Mouse (Mus musculus) hindbrain, embryonic 10.5 days (tissue): ENCODE results near the gene Fbxl20. TPM values are rescaled to one million over a fixed set of nuclear protein-coding genes. Genes with fewer than 3 reads are reported as not detected.
A peak's percentile ranks its signal among the peaks of the same experiment; 100 is the strongest.

Source experiments
- DNase-seq: peaks from one replicate; pipeline ENCODE4 v3.0.0-alpha.2; 2017; ENCODE audit warnings: low spot score
- H3K27ac ChIP-seq: fragments of 300-500 bp; sonication (generic); 2 replicates; pipeline ENCODE4 v1.5.1; 2016; ENCODE audit warnings: mild to moderate bottlenecking, moderate library complexity
- H3K27me3 ChIP-seq: fragments of 300-500 bp; sonication (generic); 2 replicates; pipeline ENCODE4 v1.6.1; 2016; ENCODE audit warnings: mild to moderate bottlenecking; ENCODE audit not compliant: poor library complexity, insufficient read depth, severe bottlenecking
- H3K36me3 ChIP-seq: fragments of 300-500 bp; sonication (generic); 2 replicates; pipeline ENCODE4 v1.6.1; 2016; ENCODE audit warnings: mild to moderate bottlenecking, moderate library complexity
- H3K4me1 ChIP-seq: fragments of 300-500 bp; sonication (generic); replicated peaks from 2 replicates; pipeline ENCODE4 v1.6.1; 2016; ENCODE audit warnings: mild to moderate bottlenecking
- H3K4me3 ChIP-seq: fragments of 300-500 bp; sonication (generic); 2 replicates; pipeline ENCODE4 v1.5.1; 2016; ENCODE audit warnings: mild to moderate bottlenecking, moderate library complexity
- H3K9me3 ChIP-seq: fragments of 300-500 bp; sonication (generic); 2 replicates; pipeline ENCODE4 v1.6.1; 2016; ENCODE audit warnings: mild to moderate bottlenecking, moderate library complexity
- WGBS: fragments of 180-500 bp; shearing (Covaris S2); methylation state at CpG from one replicate; pipeline ENCODE4 v1.1.7; 2016; 5-methylcytosine and 5-hydroxymethylcytosine counted together
- polyA plus RNA-seq: library from polyadenylated mRNA; unstranded; fragments of >200 nt; fragmentation: Nextera tagmentation; extraction: Ambion mirVana; gene quantifications from 2 replicates; pipeline ENCODE4 v1.2.1, GENCODE M21; 2016

Fbxl20 gene
- polyA plus RNA-seq, 1 experiment from 2014 or later, result 23.8 TPM

DNA sequence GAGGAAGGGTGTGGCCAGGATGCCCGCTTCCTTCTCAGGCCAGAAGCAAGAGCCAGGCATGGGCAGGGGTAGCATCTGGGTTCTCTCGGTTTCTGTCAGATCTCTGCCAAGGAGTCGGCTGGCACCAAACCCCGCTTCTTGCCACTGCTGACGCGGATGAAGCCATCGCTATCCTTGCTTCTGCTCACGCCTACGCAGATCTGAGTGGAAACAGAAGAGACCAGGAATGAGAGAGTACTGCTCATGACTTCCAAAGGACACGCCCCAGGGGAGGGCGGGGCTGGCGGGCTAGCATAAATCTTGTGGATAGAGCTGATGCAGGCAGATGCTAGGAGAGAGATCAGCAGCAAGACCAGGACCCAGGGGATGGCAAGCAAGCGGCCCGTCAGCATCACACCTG, 112.3 kb downstream of the Fbxl20 start:
- Histone ChIP-seq H3K4me3 (no peak overlapping the region), H3K4me1 (peaks cover 41% of the 10 kb centered on the region), H3K27me3 (peaks cover 48% of the 10 kb centered on the region), H3K36me3 (no peaks in the 10 kb centered on the region), H3K27ac (no peak overlapping the region), H3K9me3 (no peaks in the 10 kb centered on the region)
- WGBS, result 61% methylated on average over 14 of the region's 14 CpGs
- DNase-seq, result no peak

- Histone ChIP-seq H3K4me3 (peak overlapping the region; percentile 54), H3K9me3 (no peaks in the 10 kb centered on the region), H3K4me1 (peaks cover 37% of the 10 kb centered on the region), H3K27me3 (peaks cover 48% of the 10 kb centered on the region), H3K36me3 (peaks cover 4% of the 10 kb centered on the region), H3K27ac (peak overlapping the region; percentile 74)
- DNase-seq, result peak; percentile 65
- 1% methylated on average over 27 of the region's 27 CpGs for WGBS
Measured at GRCm38 (mm10) chr11:98035977-98036377, 114.2 kb downstream of the Fbxl20 start.

DNA sequence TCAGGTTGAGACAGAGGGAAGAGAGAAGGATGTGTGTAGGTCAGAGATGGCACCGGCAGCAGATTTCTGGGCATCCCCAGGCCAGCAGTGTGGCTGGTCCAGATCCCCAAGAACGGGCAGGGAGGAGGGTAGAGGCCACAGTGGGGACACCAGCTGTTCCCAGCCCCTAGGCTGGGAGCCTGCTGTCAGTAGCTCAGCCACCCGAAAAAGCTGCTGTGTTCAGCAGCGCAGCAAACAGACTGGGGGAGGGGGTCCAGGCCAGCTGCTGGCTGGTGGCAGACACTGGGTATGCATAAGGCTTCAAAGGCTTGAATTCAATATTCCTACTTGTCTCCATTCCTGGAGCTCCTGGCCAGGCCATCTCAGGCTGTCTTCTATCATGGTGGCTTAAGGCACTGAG, 115.4 kb downstream of the Fbxl20 start:
- H3K27me3 ChIP-seq, result peaks cover 46% of the 10 kb centered on the region
- H3K27ac ChIP-seq, result peak overlapping the region; percentile 74; the same call in 1 of the 2 replicates
- 18% methylated on average over 4 of the region's 4 CpGs for WGBS
- peak overlapping the region; percentile 16; the same call in 1 of the 2 replicates for H3K4me3 ChIP-seq
- peak; percentile 46 for DNase-seq
- peaks cover 16% of the 10 kb centered on the region for H3K36me3 ChIP-seq
- no peaks in the 10 kb centered on the region for H3K9me3 ChIP-seq
- H3K4me1 ChIP-seq, result peaks cover 35% of the 10 kb centered on the region

DNA sequence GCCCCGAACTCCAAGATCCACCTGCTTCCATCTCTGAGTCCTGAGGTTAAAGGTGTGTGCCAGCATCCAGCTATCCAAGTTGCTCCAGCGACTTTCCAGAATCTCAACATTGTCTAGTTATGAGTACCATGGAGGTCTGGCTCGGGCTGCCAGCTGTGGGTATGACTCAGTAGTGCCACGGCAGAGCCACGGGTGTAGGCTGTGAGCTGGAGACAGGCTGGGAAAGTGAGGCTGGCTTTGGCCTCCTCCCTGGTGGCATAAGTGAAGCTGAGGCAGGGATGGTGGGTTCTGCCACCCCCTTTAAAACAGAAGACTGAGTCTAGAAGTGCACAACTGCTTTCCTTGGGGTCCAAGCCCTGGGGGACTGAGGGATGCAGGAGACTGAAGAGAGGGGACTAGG, 116.1 kb downstream of the Fbxl20 start:
- H3K4me1 ChIP-seq, result peaks cover 35% of the 10 kb centered on the region
- WGBS, result 81% methylated on average over 5 of the region's 5 CpGs
- peaks cover 24% of the 10 kb centered on the region for H3K36me3 ChIP-seq
- no peaks in the 10 kb centered on the region for H3K9me3 ChIP-seq
- H3K27ac ChIP-seq, result no peak overlapping the region
- peaks cover 39% of the 10 kb centered on the region for H3K27me3 ChIP-seq
- H3K4me3 ChIP-seq, result no peak overlapping the region
- DNase-seq, result no peak

Other genes starting within 250 kb of the Fbxl20 start
- gene Plxdc1, start 164.0 kb downstream of the Fbxl20 start, polyA plus RNA-seq, result 0.11 and 0.24 TPM in 2 replicates
- gene Arl5c, start 154.2 kb downstream of the Fbxl20 start, polyA plus RNA-seq, result 13.3 and 16.2 TPM in 2 replicates
- 7.6 and 22.9 TPM in 2 replicates for gene Cacnb1, start 127.4 kb downstream of the Fbxl20 start, polyA plus RNA-seq
- gene Rpl19, start 123.7 kb downstream of the Fbxl20 start, polyA plus RNA-seq, result 1,011 and 1,145 TPM in 2 replicates
- gene Stac2, start 96.9 kb downstream of the Fbxl20 start, polyA plus RNA-seq, result 1.1 and 1.5 TPM in 2 replicates
- 62.8 and 73.0 TPM in 2 replicates for gene Med1, start 42.9 kb upstream of the Fbxl20 start, polyA plus RNA-seq
- 10.2 and 12.6 TPM in 2 replicates for gene Cdk12, start 52.7 kb upstream of the Fbxl20 start, polyA plus RNA-seq
- gene Neurod2, start 179.2 kb upstream of the Fbxl20 start, polyA plus RNA-seq, result 0.07 and 0.13 TPM in 2 replicates
- 1.0 and 1.3 TPM in 2 replicates for gene Ppp1r1b, start 198.0 kb upstream of the Fbxl20 start, polyA plus RNA-seq
- 55.5 and 57.8 TPM in 2 replicates for gene Stard3, start 208.0 kb upstream of the Fbxl20 start, polyA plus RNA-seq
- 0.17 and 0.29 TPM in 2 replicates for gene Tcap, start 233.4 kb upstream of the Fbxl20 start, polyA plus RNA-seq
- gene Pnmt, start 236.0 kb upstream of the Fbxl20 start, polyA plus RNA-seq, result 0.65 and 1.2 TPM in 2 replicates